Mouse (Mus musculus) kidney, adult 2 months (tissue): Measurements from ENCODE around the gene Pmepa1. TPM values are rescaled to one million over a fixed set of nuclear protein-coding genes. Genes with fewer than 3 reads are reported as not detected.

Experiments
- DNase-seq: peaks from one replicate; pipeline ENCODE4 v3.0.0; 2021
- H3K27ac ChIP-seq: fragments of 200-500 bp; 2 replicates; pipeline ENCODE4 v1.5.1; 2012; ENCODE audit warnings: low read depth, low read length, control low read depth, inconsistent platforms; ENCODE audit not compliant: insufficient read depth
- H3K27me3 ChIP-seq: fragments of 200-500 bp; replicated peaks from 2 replicates; pipeline ENCODE4 v1.6.1; 2012; ENCODE audit warnings: mild to moderate bottlenecking, moderate library complexity, low read length, inconsistent platforms; ENCODE audit not compliant: control insufficient read depth, insufficient read depth
- H3K36me3 ChIP-seq: fragments of 200-500 bp; 2 replicates; pipeline ENCODE4 v1.6.1; 2012; ENCODE audit warnings: mild to moderate bottlenecking, moderate library complexity, low read length, inconsistent platforms; ENCODE audit not compliant: control insufficient read depth, insufficient read depth
- H3K4me1 ChIP-seq: fragments of 200-500 bp; 2 replicates; pipeline ENCODE4 v1.6.1; 2011; ENCODE audit warnings: low read length; ENCODE audit not compliant: control insufficient read depth, insufficient read depth
- H3K4me3 ChIP-seq: fragments of 200-500 bp; 2 replicates; pipeline ENCODE4 v1.5.1; 2011; ENCODE audit warnings: mild to moderate bottlenecking, low read depth, low read length, control low read depth; ENCODE audit not compliant: insufficient read depth
- CTCF ChIP-seq: fragments of 200-500 bp; conservative IDR thresholded peaks from 2 replicates; pipeline ENCODE4 v1.5.1; 2011; ENCODE audit warnings: low read depth, mild to moderate bottlenecking, control low read depth, low read length, moderate library complexity, mixed read lengths; ENCODE audit not compliant: insufficient read depth, insufficient read length
- POLR2A ChIP-seq: fragments of 200-500 bp; IDR thresholded peaks from one replicate; pipeline ENCODE4 v1.6.1; 2011; ENCODE audit warnings: low read depth, low read length, control low read depth
- WGBS: fragments of 180-500 bp; shearing (Covaris S2); methylation state at CpG from one replicate; pipeline ENCODE4 v1.1.7; 2018; 5-methylcytosine and 5-hydroxymethylcytosine counted together
- polyA plus RNA-seq: library from polyadenylated mRNA; depleted of rRNA; stranded (reverse); fragments of >200 nt; gene quantifications from 2 replicates; pipeline ENCODE4 v1.2.3, GENCODE M21; 2012

The Pmepa1 gene
- polyA plus RNA-seq, 1 experiment = 35.6 TPM

GRCm38 (mm10) chr2:173276859-173277258 is 526 bp upstream of the Pmepa1 start:
- Histone ChIP-seq H3K4me1 (peaks cover 19% of the 10 kb centered on the region), H3K27ac (peak overlapping the region; percentile 78), H3K4me3 (peak overlapping the region; percentile 83), H3K27me3 (no peaks in the 10 kb centered on the region), H3K36me3 (no peaks in the 10 kb centered on the region)
- peak; percentile 61 for DNase-seq
- TF ChIP-seq CTCF (no peak), POLR2A (no peak)
- 11% methylated on average over 12 of the region's 12 CpGs for WGBS

DNA sequence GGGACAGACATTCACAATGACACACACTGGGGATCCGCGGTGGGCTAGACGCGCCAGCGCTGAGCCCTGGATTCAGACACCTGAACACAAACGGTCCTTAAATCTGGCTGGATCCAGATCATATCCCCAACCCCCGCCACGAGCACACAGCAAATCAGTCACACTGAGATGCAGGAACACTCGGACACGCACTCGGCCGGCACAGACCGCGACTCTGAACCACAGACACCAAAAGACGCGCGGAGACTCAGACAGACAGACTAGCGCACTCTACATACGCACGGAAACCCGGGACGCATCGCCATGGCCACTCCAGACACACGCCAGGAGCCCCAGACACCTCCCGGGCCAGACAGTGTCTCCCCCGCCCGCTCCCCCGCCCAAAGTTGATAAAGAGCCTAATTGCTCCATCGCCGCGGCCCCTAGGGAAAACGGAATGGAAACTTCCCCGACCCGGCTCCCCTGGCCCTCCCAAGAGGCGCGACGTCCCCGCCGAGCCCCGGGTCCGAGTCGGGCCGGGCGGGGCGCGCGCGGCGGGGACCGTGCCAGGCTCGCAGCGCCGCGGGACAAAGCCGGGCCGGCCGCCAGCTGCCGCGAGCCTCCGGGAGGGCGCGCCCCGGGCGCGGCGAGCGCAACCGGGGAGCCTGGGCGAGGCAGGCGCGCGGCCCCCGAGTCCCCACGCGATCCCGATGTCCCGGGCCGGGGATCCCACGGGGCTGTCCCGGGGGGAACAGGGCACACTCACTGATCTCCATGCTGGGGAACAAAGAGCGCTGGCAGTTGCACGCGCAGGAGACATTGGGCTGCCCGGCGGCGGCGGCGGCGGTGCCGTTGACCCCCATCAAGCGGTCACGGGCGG is 761 bp downstream of the Pmepa1 start:
- DNase-seq = peak; percentile 59
- H3K27me3 ChIP-seq = no peaks in the 10 kb centered on the region
- no peak for TF ChIP-seq CTCF
- TF ChIP-seq POLR2A = no peak
- 0 out of 2 replicates have a peak overlapping the region, but pooled peaks have one; percentile 32 for H3K27ac ChIP-seq
- H3K36me3 ChIP-seq = no peaks in the 10 kb centered on the region
- peaks cover 7% of the 10 kb centered on the region for H3K4me1 ChIP-seq
- WGBS = 1% methylated on average over 87 of the region's 93 CpGs
- H3K4me3 ChIP-seq = peak overlapping the region; percentile 83

DNA sequence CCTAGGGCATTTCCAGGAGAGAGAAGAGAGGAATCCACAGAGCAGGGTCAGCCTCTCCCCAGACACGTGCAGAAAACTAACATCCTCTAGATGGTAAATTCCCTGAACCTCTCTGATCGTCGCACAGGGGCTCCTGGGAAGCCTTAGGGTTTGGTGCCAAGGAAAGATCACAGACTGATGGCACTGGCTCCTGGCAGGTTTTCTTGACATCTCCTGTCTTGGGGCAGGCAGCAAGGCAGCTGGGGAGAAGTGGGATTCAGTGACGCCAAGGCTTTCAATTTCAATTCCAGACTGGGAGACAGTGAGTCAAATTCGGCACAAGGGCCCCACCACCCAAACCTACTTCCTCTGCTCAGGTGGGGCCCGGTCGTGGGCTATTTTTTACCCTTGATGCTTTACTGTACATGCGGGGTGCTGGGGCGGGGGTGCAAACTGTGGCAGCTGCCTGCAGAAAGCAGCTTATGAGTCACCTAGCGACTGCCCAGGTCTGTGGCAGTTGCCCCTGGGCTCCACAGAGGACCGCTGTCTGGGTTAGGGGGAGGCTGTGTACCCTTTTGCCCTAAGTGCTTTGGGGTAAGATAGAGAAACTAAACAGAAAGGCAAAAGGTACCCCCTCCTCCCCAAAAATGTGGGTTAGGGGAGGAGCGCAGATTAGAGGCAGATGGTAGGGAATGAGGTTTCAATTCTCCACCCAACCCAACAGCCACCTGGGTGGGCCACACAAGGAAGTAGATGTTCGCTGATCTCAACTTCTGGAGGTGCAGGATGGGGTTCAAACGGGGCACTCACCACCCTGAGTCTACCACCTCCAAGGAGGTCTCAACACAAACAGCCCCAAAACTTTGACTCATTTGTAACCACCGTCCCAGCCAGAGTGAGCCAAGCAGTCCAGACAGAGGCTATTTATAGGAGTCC is 1.6 kb downstream of the Pmepa1 start:
- DNase-seq = no peak
- Histone ChIP-seq H3K27me3 (no peaks in the 10 kb centered on the region), H3K4me3 (peak overlapping the region; percentile 83), H3K36me3 (no peaks in the 10 kb centered on the region), H3K27ac (no peak overlapping the region), H3K4me1 (peaks cover 6% of the 10 kb centered on the region)
- WGBS = 41% methylated on average over 15 of the region's 15 CpGs
- no peak for TF ChIP-seq POLR2A
- no peak for TF ChIP-seq CTCF

GRCm38 (mm10) chr2:173273885-173274284 is 2.4 kb downstream of the Pmepa1 start:
- H3K27me3 ChIP-seq = no peaks in the 10 kb centered on the region
- no peak overlapping the region for H3K27ac ChIP-seq
- no peak for TF ChIP-seq CTCF
- no peak for TF ChIP-seq POLR2A
- H3K4me1 ChIP-seq = peaks cover 5% of the 10 kb centered on the region
- no peak for DNase-seq
- WGBS = 82% methylated on average over 4 of the region's 4 CpGs
- no peak overlapping the region for H3K4me3 ChIP-seq
- H3K36me3 ChIP-seq = no peaks in the 10 kb centered on the region

GRCm38 (mm10) chr2:173272354-173272900 is 3.9 kb downstream of the Pmepa1 start:
- WGBS = 58% methylated on average over 11 of the region's 11 CpGs
- Histone ChIP-seq H3K27ac (no peak overlapping the region), H3K27me3 (no peaks in the 10 kb centered on the region), H3K36me3 (no peaks in the 10 kb centered on the region), H3K4me3 (no peak overlapping the region), H3K4me1 (peaks cover 3% of the 10 kb centered on the region; the same call in 1 of the 2 replicates)
- TF ChIP-seq CTCF (no peak), POLR2A (no peak)
- no peak for DNase-seq

DNA sequence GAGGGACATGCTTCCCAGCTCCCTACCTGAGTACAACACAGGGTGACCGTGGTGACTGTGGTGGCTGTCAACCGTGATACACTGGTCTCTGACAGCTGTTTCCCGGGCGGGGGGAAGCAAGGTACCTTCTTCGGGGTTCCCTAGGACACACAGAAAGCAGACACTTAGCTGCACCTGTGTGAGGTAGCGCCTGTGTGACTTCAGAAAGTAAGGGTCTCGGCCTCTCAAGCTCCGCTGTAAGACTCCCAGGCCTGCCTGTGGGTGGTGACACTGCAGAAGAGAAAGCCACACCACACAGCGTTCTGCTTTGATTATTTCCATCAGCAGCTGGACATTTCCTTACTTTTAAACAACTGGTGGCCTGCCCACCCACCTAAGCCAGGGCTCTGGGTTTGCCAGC is 4.8 kb downstream of the Pmepa1 start:
- Histone ChIP-seq H3K4me1 (no peaks in the 10 kb centered on the region; the same call in 1 of the 2 replicates), H3K4me3 (no peak overlapping the region), H3K27ac (no peak overlapping the region), H3K36me3 (no peaks in the 10 kb centered on the region), H3K27me3 (no peaks in the 10 kb centered on the region)
- DNase-seq = no peak
- WGBS = 81% methylated on average over 9 of the region's 9 CpGs
- TF ChIP-seq POLR2A = no peak
- TF ChIP-seq CTCF = no peak

GRCm38 (mm10) chr2:173270601-173271248 is 5.6 kb downstream of the Pmepa1 start:
- no peaks in the 10 kb centered on the region for H3K27me3 ChIP-seq
- peaks cover 4% of the 10 kb centered on the region for H3K4me1 ChIP-seq
- 79% methylated on average over 11 of the region's 11 CpGs for WGBS
- no peak for TF ChIP-seq CTCF
- no peak for TF ChIP-seq POLR2A
- no peak overlapping the region for H3K27ac ChIP-seq
- no peaks in the 10 kb centered on the region for H3K36me3 ChIP-seq
- no peak overlapping the region for H3K4me3 ChIP-seq
- no peak for DNase-seq
